Mouse (Mus musculus) granulocyte monocyte progenitor cell, adult 5-6 weeks (primary cell): Measurements from ENCODE around the gene Pde7b. TPM values are rescaled to one million over a fixed set of nuclear protein-coding genes. Genes with fewer than 3 reads are reported as not detected.
A peak's percentile ranks its signal among the peaks of the same experiment; 100 is the strongest.

ENCODE experiments used
- ATAC-seq: replicated peaks from 2 replicates; pipeline ENCODE4 v1.8.0; 2016; ENCODE audit warnings: mild to moderate bottlenecking, moderate TSS enrichment, inconsistent platforms; ENCODE audit not compliant: poor library complexity, severe bottlenecking
- total RNA-seq, 2 experiments: library from RNA; stranded (forward) in 1 of 2; stranded (reverse) in 1 of 2; fragments of 200-712, 200-1000 nt in 1 of 2; fragments of >200 nt in 1 of 2; fragmentation: Nextera tagmentation in 1 of 2; gene quantifications; 2 replicates each; pipeline ENCODE4 v1.2.3; 2014 to 2017

Gene Pde7b
- total RNA-seq, 2 experiments from 2014 or later: 3.8 to 7.4 TPM

GRCm38 (mm10) chr10:20382807-20383419 lies 342.0 kb downstream of the Pde7b start:
- ATAC-seq: no peak

- peak; percentile 69 for ATAC-seq
Observed at GRCm38 (mm10) chr10:20381352-20381751, 343.5 kb downstream of the Pde7b start.

- no peak for ATAC-seq
Observed at GRCm38 (mm10) chr10:20380798-20381197, 344.1 kb downstream of the Pde7b start.

- ATAC-seq: no peak
Observed at GRCm38 (mm10) chr10:20379071-20379735, 345.7 kb downstream of the Pde7b start.

GRCm38 (mm10) chr10:20377621-20378020 lies 347.3 kb downstream of the Pde7b start:
- ATAC-seq: no peak

GRCm38 (mm10) chr10:20372046-20372445 lies 352.8 kb downstream of the Pde7b start:
- ATAC-seq: no peak

GRCm38 (mm10) chr10:20362450-20363118 lies 362.3 kb downstream of the Pde7b start:
- ATAC-seq: no peak

- ATAC-seq: peak; percentile 74
Observed at GRCm38 (mm10) chr10:20361542-20362449, 363.1 kb downstream of the Pde7b start.

GRCm38 (mm10) chr10:20348894-20349293 lies 376.0 kb downstream of the Pde7b start:
- peak; percentile 72 for ATAC-seq

Other genes starting within 250 kb of the Pde7b start
- 7.2 and 11.5 TPM in 2 replicates for gene Ahi1, start 227.5 kb upstream of the Pde7b start, total RNA-seq (2014; fragmentation: Nextera tagmentation)
- 4.5 and 6.8 TPM in 2 replicates for gene Ahi1, start 227.5 kb upstream of the Pde7b start, total RNA-seq (2017)